Mouse (Mus musculus) embryonic facial prominence, embryonic 13.5 days (tissue): ENCODE measurements at regions not wholly inside any gene's neighbourhood (a gene's known extent, or its start where the extent isn't known, plus 50 kb on each side); places are given as distances from the start of the nearest gene placed in this dataset.

Experiments used
- ATAC-seq: fragments of 200-750 bp; cut with Nextera tagmentation; 2 replicates; pipeline ENCODE4 v1.8.0; 2017; ENCODE audit warnings: low read depth; ENCODE audit not compliant: insufficient number of reproducible peaks, insufficient read depth, low FRiP score, low TSS enrichment
- H3K27ac ChIP-seq: fragments of 300-500 bp; sonication (generic); 2 replicates; pipeline ENCODE4 v1.5.1; 2015; ENCODE audit warnings: moderate library complexity, mild to moderate bottlenecking, inconsistent platforms
- H3K27me3 ChIP-seq: fragments of 300-500 bp; sonication (generic); 2 replicates; pipeline ENCODE4 v1.6.1; 2015; ENCODE audit warnings: mild to moderate bottlenecking, inconsistent platforms
- H3K36me3 ChIP-seq: fragments of 300-500 bp; sonication (generic); 2 replicates; pipeline ENCODE4 v1.6.1; 2015; ENCODE audit warnings: mild to moderate bottlenecking, inconsistent platforms
- H3K4me1 ChIP-seq: fragments of 300-500 bp; sonication (generic); 2 replicates; pipeline ENCODE4 v1.6.1; 2015; ENCODE audit warnings: inconsistent platforms
- H3K4me2 ChIP-seq: fragments of 300-500 bp; sonication (generic); 2 replicates; pipeline ENCODE4 v1.6.1; 2015; ENCODE audit warnings: moderate library complexity, mild to moderate bottlenecking, inconsistent platforms
- H3K4me3 ChIP-seq: fragments of 300-500 bp; sonication (generic); 2 replicates; pipeline ENCODE4 v1.5.1; 2015; ENCODE audit warnings: mild to moderate bottlenecking, inconsistent platforms
- H3K9ac ChIP-seq: fragments of 300-500 bp; sonication (generic); 2 replicates; pipeline ENCODE4 v1.6.1; 2015; ENCODE audit warnings: mild to moderate bottlenecking, inconsistent platforms
- H3K9me3 ChIP-seq: fragments of 300-500 bp; sonication (generic); 2 replicates; pipeline ENCODE4 v1.6.1; 2016; ENCODE audit warnings: inconsistent platforms
- WGBS: fragments of 180-500 bp; shearing (Covaris S2); methylation state at CpG from one replicate; pipeline ENCODE4 v1.1.7; 2015; ENCODE audit warnings: mixed read lengths; 5-methylcytosine and 5-hydroxymethylcytosine counted together

- no peak overlapping the region for H3K4me3 ChIP-seq
- no peak overlapping the region for H3K27ac ChIP-seq
- H3K4me2 ChIP-seq: no peak overlapping the region
- H3K9ac ChIP-seq: no peak overlapping the region
- 0 out of 2 replicates have a peak, but pooled peaks cover 3% of the 10 kb centered on the region for H3K27me3 ChIP-seq
- ATAC-seq: no peak
- peaks cover 48% of the 10 kb centered on the region for H3K4me1 ChIP-seq
- WGBS: 94% methylated on average over 19 of the region's 19 CpGs
- H3K9me3 ChIP-seq: no peaks in the 10 kb centered on the region
- H3K36me3 ChIP-seq: no peaks in the 10 kb centered on the region
These were observed 251.3 kb downstream of the Enc1 start for GRCm38 (mm10) chr13:97491865-97492847.

- no peaks in the 10 kb centered on the region for H3K9me3 ChIP-seq
- 46% methylated on average over 7 of the region's 7 CpGs for WGBS
- no peak overlapping the region for H3K9ac ChIP-seq
- 0 out of 2 replicates have a peak, but pooled peaks cover 3% of the 10 kb centered on the region for H3K27me3 ChIP-seq
- no peaks in the 10 kb centered on the region for H3K36me3 ChIP-seq
- no peak overlapping the region for H3K4me2 ChIP-seq
- no peak overlapping the region for H3K4me3 ChIP-seq
- peak overlapping the region; percentile 7; the same call in 1 of the 2 replicates for H3K27ac ChIP-seq
- ATAC-seq: no peak
- H3K4me1 ChIP-seq: peaks cover 62% of the 10 kb centered on the region
These were observed 249.2 kb downstream of the Enc1 start for GRCm38 (mm10) chr13:97490131-97490530.

- Histone ChIP-seq H3K4me3 (no peak overlapping the region), H3K9ac (no peak overlapping the region), H3K27me3 (0 out of 2 replicates have a peak, but pooled peaks cover 3% of the 10 kb centered on the region), H3K9me3 (no peaks in the 10 kb centered on the region), H3K36me3 (no peaks in the 10 kb centered on the region), H3K4me2 (no peak overlapping the region), H3K27ac (peak overlapping the region; percentile 7; the same call in 1 of the 2 replicates), H3K4me1 (peaks cover 66% of the 10 kb centered on the region)
- no peak for ATAC-seq
- 29% methylated on average over 4 of the region's 4 CpGs for WGBS
These were observed 248.8 kb downstream of the Enc1 start for GRCm38 (mm10) chr13:97489721-97490120.

- H3K9me3 ChIP-seq: no peaks in the 10 kb centered on the region
- H3K9ac ChIP-seq: no peak overlapping the region
- peaks cover 72% of the 10 kb centered on the region for H3K4me1 ChIP-seq
- H3K4me2 ChIP-seq: no peak overlapping the region
- no peak overlapping the region for H3K4me3 ChIP-seq
- no peak for ATAC-seq
- no peaks in the 10 kb centered on the region for H3K27me3 ChIP-seq
- WGBS: 42% methylated on average over 5 of the region's 5 CpGs
- H3K27ac ChIP-seq: no peak overlapping the region
- H3K36me3 ChIP-seq: no peaks in the 10 kb centered on the region
These were observed 248.1 kb downstream of the Enc1 start for GRCm38 (mm10) chr13:97489029-97489428.

- no peak; the same call in 1 of the 2 replicates for ATAC-seq
- no peaks in the 10 kb centered on the region for H3K27me3 ChIP-seq
- H3K9me3 ChIP-seq: no peaks in the 10 kb centered on the region
- H3K4me3 ChIP-seq: no peak overlapping the region
- H3K4me2 ChIP-seq: no peak overlapping the region; the same call in 1 of the 2 replicates
- H3K27ac ChIP-seq: no peak overlapping the region
- 37% methylated on average over 5 of the region's 5 CpGs for WGBS
- H3K36me3 ChIP-seq: no peaks in the 10 kb centered on the region
- peaks cover 75% of the 10 kb centered on the region for H3K4me1 ChIP-seq
- no peak overlapping the region for H3K9ac ChIP-seq
These were observed 247.6 kb downstream of the Enc1 start for GRCm38 (mm10) chr13:97488518-97488917.

GRCm38 (mm10) chr13:97487746-97488473 lies 247.0 kb downstream of the Enc1 start:
- Histone ChIP-seq H3K9me3 (no peaks in the 10 kb centered on the region), H3K36me3 (no peaks in the 10 kb centered on the region), H3K27ac (no peak overlapping the region), H3K4me1 (peaks cover 72% of the 10 kb centered on the region), H3K9ac (no peak overlapping the region), H3K4me2 (no peak overlapping the region; the same call in 1 of the 2 replicates), H3K4me3 (no peak overlapping the region), H3K27me3 (no peaks in the 10 kb centered on the region)
- ATAC-seq: no peak
- 50% methylated on average over 9 of the region's 9 CpGs for WGBS

- Histone ChIP-seq H3K27ac (no peak overlapping the region), H3K4me2 (no peak overlapping the region), H3K36me3 (no peaks in the 10 kb centered on the region), H3K27me3 (no peaks in the 10 kb centered on the region), H3K4me3 (no peak overlapping the region), H3K4me1 (peaks cover 70% of the 10 kb centered on the region), H3K9ac (no peak overlapping the region), H3K9me3 (no peaks in the 10 kb centered on the region)
- no peak for ATAC-seq
- WGBS: 89% methylated on average over 2 of the region's 2 CpGs
These were observed 245.6 kb downstream of the Enc1 start for GRCm38 (mm10) chr13:97486490-97486889.

- no peak overlapping the region for H3K27ac ChIP-seq
- no peak overlapping the region for H3K4me3 ChIP-seq
- H3K27me3 ChIP-seq: no peaks in the 10 kb centered on the region
- no peak overlapping the region for H3K4me2 ChIP-seq
- ATAC-seq: no peak
- H3K36me3 ChIP-seq: no peaks in the 10 kb centered on the region
- H3K9ac ChIP-seq: no peak overlapping the region
- WGBS: 71% methylated on average over 5 of the region's 5 CpGs
- peaks cover 64% of the 10 kb centered on the region for H3K4me1 ChIP-seq
- H3K9me3 ChIP-seq: no peaks in the 10 kb centered on the region
These were observed 245.0 kb downstream of the Enc1 start for GRCm38 (mm10) chr13:97485886-97486285.

- WGBS: 63% methylated on average over 20 of the region's 20 CpGs
These were observed 244.1 kb downstream of the Enc1 start for GRCm38 (mm10) chr13:97484808-97485545.

GRCm38 (mm10) chr13:97483681-97484080 lies 242.8 kb downstream of the Enc1 start:
- Histone ChIP-seq H3K4me1 (peaks cover 43% of the 10 kb centered on the region), H3K4me2 (0 out of 2 replicates have a peak overlapping the region, but pooled peaks have one; percentile 12), H3K9ac (no peak overlapping the region), H3K27me3 (no peaks in the 10 kb centered on the region), H3K4me3 (no peak overlapping the region), H3K27ac (peak overlapping the region; percentile 66; the same call in 1 of the 2 replicates), H3K9me3 (no peaks in the 10 kb centered on the region), H3K36me3 (no peaks in the 10 kb centered on the region)
- ATAC-seq: no peak; the same call in 1 of the 2 replicates
- 38% methylated on average over 8 of the region's 8 CpGs for WGBS

More at GRCm38 (mm10) chr13:97484808-97485545, 244.1 kb downstream of the Enc1 start:
- Histone ChIP-seq H3K4me3 (no peak overlapping the region), H3K9ac (no peak overlapping the region), H3K27ac (no peak overlapping the region), H3K9me3 (no peaks in the 10 kb centered on the region), H3K4me1 (peaks cover 55% of the 10 kb centered on the region), H3K36me3 (no peaks in the 10 kb centered on the region), H3K27me3 (no peaks in the 10 kb centered on the region), H3K4me2 (no peak overlapping the region)
- no peak for ATAC-seq

- ATAC-seq: no peak
These were observed 241.6 kb downstream of the Enc1 start for GRCm38 (mm10) chr13:97482439-97482946.

More at GRCm38 (mm10) chr13:97482439-97482946, 241.6 kb downstream of the Enc1 start:
- no peak overlapping the region for H3K9ac ChIP-seq
- 96% methylated on average over 3 of the region's 3 CpGs for WGBS
- H3K9me3 ChIP-seq: no peaks in the 10 kb centered on the region
- peaks cover 32% of the 10 kb centered on the region for H3K4me1 ChIP-seq
- H3K36me3 ChIP-seq: no peaks in the 10 kb centered on the region
- no peaks in the 10 kb centered on the region for H3K27me3 ChIP-seq
- H3K27ac ChIP-seq: no peak overlapping the region
- H3K4me3 ChIP-seq: no peak overlapping the region
- H3K4me2 ChIP-seq: no peak overlapping the region
